Mouse (Mus musculus) neural tube, embryonic 12.5 days (tissue): Measurements from ENCODE around the gene Izumo4. TPM values are rescaled to one million over a fixed set of nuclear protein-coding genes. Genes with fewer than 3 reads are reported as not detected.

ENCODE experiments used
- ATAC-seq: fragments of 200-750 bp; cut with Nextera tagmentation; 2 replicates; pipeline ENCODE4 v1.8.0; 2017; ENCODE audit warnings: low read depth, mild to moderate bottlenecking, moderate TSS enrichment, moderate library complexity; ENCODE audit not compliant: low FRiP score
- H3K27ac ChIP-seq: fragments of 300-500 bp; sonication (generic); 2 replicates; pipeline ENCODE4 v1.5.1; 2016
- H3K27me3 ChIP-seq: fragments of 300-500 bp; sonication (generic); replicated peaks from 2 replicates; pipeline ENCODE4 v1.6.1; 2016; ENCODE audit warnings: mild to moderate bottlenecking
- H3K36me3 ChIP-seq: fragments of 300-500 bp; sonication (generic); 2 replicates; pipeline ENCODE4 v1.6.1; 2016; ENCODE audit warnings: mild to moderate bottlenecking
- H3K4me1 ChIP-seq: fragments of 300-500 bp; sonication (generic); 2 replicates; pipeline ENCODE4 v1.6.1; 2016
- H3K4me2 ChIP-seq: fragments of 300-500 bp; sonication (generic); replicated peaks from 2 replicates; pipeline ENCODE4 v1.6.1; 2016; ENCODE audit warnings: mild to moderate bottlenecking
- H3K4me3 ChIP-seq: fragments of 300-500 bp; sonication (generic); 2 replicates; pipeline ENCODE4 v1.5.1; 2016
- H3K9ac ChIP-seq: fragments of 300-500 bp; sonication (generic); 2 replicates; pipeline ENCODE4 v1.6.1; 2016; ENCODE audit warnings: mild to moderate bottlenecking
- H3K9me3 ChIP-seq: fragments of 300-500 bp; sonication (generic); 2 replicates; pipeline ENCODE4 v1.6.1; 2016; ENCODE audit warnings: mild to moderate bottlenecking
- WGBS: fragments of 180-500 bp; shearing (Covaris S2); methylation state at CpG from one replicate; pipeline ENCODE4 v1.1.7; 2016; 5-methylcytosine and 5-hydroxymethylcytosine counted together
- polyA plus RNA-seq: library from polyadenylated mRNA; unstranded; fragments of >200 nt; fragmentation: Nextera tagmentation; extraction: Ambion mirVana; gene quantifications from 2 replicates; pipeline ENCODE4 v1.2.1, GENCODE M21; 2016

Izumo4 gene
- polyA plus RNA-seq, 1 experiment from 2014 or later = 29.3 TPM

GRCm38 (mm10) chr10:80680260-80680696, 21.7 kb upstream of the Izumo4 start:
- H3K27ac ChIP-seq = no peak overlapping the region
- H3K9me3 ChIP-seq = no peaks in the 10 kb centered on the region
- peaks cover 21% of the 10 kb centered on the region; the same call in 1 of the 2 replicates for H3K36me3 ChIP-seq
- no peaks in the 10 kb centered on the region for H3K27me3 ChIP-seq
- ATAC-seq = no peak
- 78% methylated on average over 2 of the region's 2 CpGs for WGBS
- H3K4me1 ChIP-seq = peaks cover 29% of the 10 kb centered on the region
- H3K9ac ChIP-seq = no peak overlapping the region
- no peak overlapping the region for H3K4me3 ChIP-seq
- H3K4me2 ChIP-seq = no peak overlapping the region

- WGBS = 93% methylated on average over 6 of the region's 6 CpGs
- Histone ChIP-seq H3K36me3 (peaks cover 38% of the 10 kb centered on the region), H3K4me3 (no peak overlapping the region), H3K9ac (no peak overlapping the region), H3K4me1 (peaks cover 26% of the 10 kb centered on the region), H3K9me3 (no peaks in the 10 kb centered on the region), H3K4me2 (no peak overlapping the region), H3K27ac (no peak overlapping the region), H3K27me3 (no peaks in the 10 kb centered on the region)
- no peak for ATAC-seq
Measured at GRCm38 (mm10) chr10:80682003-80682402, 20.0 kb upstream of the Izumo4 start.

GRCm38 (mm10) chr10:80683647-80684046, 18.3 kb upstream of the Izumo4 start:
- Histone ChIP-seq H3K36me3 (peaks cover 47% of the 10 kb centered on the region), H3K9ac (no peak overlapping the region), H3K4me2 (no peak overlapping the region), H3K9me3 (no peaks in the 10 kb centered on the region), H3K4me1 (peaks cover 9% of the 10 kb centered on the region; the same call in 1 of the 2 replicates), H3K27me3 (no peaks in the 10 kb centered on the region), H3K4me3 (no peak overlapping the region), H3K27ac (no peak overlapping the region)
- 95% methylated on average over 1 of the region's 1 CpGs for WGBS
- ATAC-seq = no peak

- peaks cover 4% of the 10 kb centered on the region; the same call in 1 of the 2 replicates for H3K4me1 ChIP-seq
- H3K27ac ChIP-seq = no peak overlapping the region
- 57% methylated on average over 6 of the region's 6 CpGs for WGBS
- H3K4me2 ChIP-seq = no peak overlapping the region
- ATAC-seq = no peak
- H3K36me3 ChIP-seq = peaks cover 51% of the 10 kb centered on the region
- no peaks in the 10 kb centered on the region for H3K27me3 ChIP-seq
- no peak overlapping the region for H3K4me3 ChIP-seq
- H3K9me3 ChIP-seq = no peaks in the 10 kb centered on the region
- H3K9ac ChIP-seq = no peak overlapping the region
Measured at GRCm38 (mm10) chr10:80684214-80684613, 17.8 kb upstream of the Izumo4 start.

- peaks cover 59% of the 10 kb centered on the region for H3K36me3 ChIP-seq
- 93% methylated on average over 4 of the region's 4 CpGs for WGBS
- ATAC-seq = no peak
Measured at GRCm38 (mm10) chr10:80684984-80685383, 17.0 kb upstream of the Izumo4 start.

GRCm38 (mm10) chr10:80686617-80687016, 15.4 kb upstream of the Izumo4 start:
- WGBS = 92% methylated on average over 3 of the region's 3 CpGs
- Histone ChIP-seq H3K9ac (no peak overlapping the region), H3K36me3 (peaks cover 71% of the 10 kb centered on the region), H3K4me3 (no peak overlapping the region), H3K4me1 (no peaks in the 10 kb centered on the region), H3K27ac (no peak overlapping the region), H3K4me2 (no peak overlapping the region), H3K27me3 (no peaks in the 10 kb centered on the region), H3K9me3 (no peaks in the 10 kb centered on the region)
- no peak for ATAC-seq

More at GRCm38 (mm10) chr10:80684984-80685383, 17.0 kb upstream of the Izumo4 start:
- Histone ChIP-seq H3K4me2 (no peak overlapping the region), H3K9me3 (no peaks in the 10 kb centered on the region), H3K9ac (no peak overlapping the region), H3K27me3 (no peaks in the 10 kb centered on the region), H3K4me1 (no peaks in the 10 kb centered on the region), H3K4me3 (no peak overlapping the region), H3K27ac (no peak overlapping the region)

- no peak overlapping the region for H3K27ac ChIP-seq
- WGBS = 52% methylated on average over 5 of the region's 5 CpGs
- no peak overlapping the region for H3K4me3 ChIP-seq
- H3K4me1 ChIP-seq = no peaks in the 10 kb centered on the region
- H3K36me3 ChIP-seq = peaks cover 70% of the 10 kb centered on the region
- no peak overlapping the region for H3K4me2 ChIP-seq
- H3K9ac ChIP-seq = no peak overlapping the region
- ATAC-seq = no peak
- H3K9me3 ChIP-seq = no peaks in the 10 kb centered on the region
- no peaks in the 10 kb centered on the region for H3K27me3 ChIP-seq
Measured at GRCm38 (mm10) chr10:80687850-80688249, 14.1 kb upstream of the Izumo4 start.

GRCm38 (mm10) chr10:80692249-80693165, 9.5 kb upstream of the Izumo4 start:
- Histone ChIP-seq H3K4me1 (no peaks in the 10 kb centered on the region), H3K9me3 (no peaks in the 10 kb centered on the region), H3K9ac (no peak overlapping the region), H3K36me3 (peaks cover 42% of the 10 kb centered on the region), H3K27me3 (no peaks in the 10 kb centered on the region), H3K4me3 (no peak overlapping the region), H3K4me2 (no peak overlapping the region), H3K27ac (no peak overlapping the region)
- WGBS = 85% methylated on average over 14 of the region's 14 CpGs
- ATAC-seq = no peak

GRCm38 (mm10) chr10:80693401-80694045, 8.5 kb upstream of the Izumo4 start:
- no peak for ATAC-seq
- peaks cover 39% of the 10 kb centered on the region for H3K36me3 ChIP-seq
- 0 out of 2 replicates have a peak overlapping the region, but pooled peaks have one; percentile 6 for H3K9ac ChIP-seq
- WGBS = 94% methylated on average over 12 of the region's 12 CpGs
- no peak overlapping the region for H3K27ac ChIP-seq
- no peak overlapping the region for H3K4me3 ChIP-seq
- no peaks in the 10 kb centered on the region for H3K4me1 ChIP-seq
- no peak overlapping the region for H3K4me2 ChIP-seq
- no peaks in the 10 kb centered on the region for H3K9me3 ChIP-seq
- no peaks in the 10 kb centered on the region for H3K27me3 ChIP-seq

GRCm38 (mm10) chr10:80694159-80694938, 7.6 kb upstream of the Izumo4 start:
- H3K4me2 ChIP-seq = no peak overlapping the region
- no peaks in the 10 kb centered on the region for H3K4me1 ChIP-seq
- no peak for ATAC-seq
- WGBS = 90% methylated on average over 13 of the region's 13 CpGs
- no peak overlapping the region for H3K27ac ChIP-seq
- no peaks in the 10 kb centered on the region for H3K27me3 ChIP-seq
- H3K9ac ChIP-seq = no peak overlapping the region
- no peaks in the 10 kb centered on the region for H3K9me3 ChIP-seq
- H3K36me3 ChIP-seq = peaks cover 33% of the 10 kb centered on the region
- no peak overlapping the region for H3K4me3 ChIP-seq

GRCm38 (mm10) chr10:80695186-80695585, 6.8 kb upstream of the Izumo4 start:
- WGBS = 87% methylated on average over 2 of the region's 2 CpGs
- Histone ChIP-seq H3K36me3 (peaks cover 24% of the 10 kb centered on the region), H3K27ac (no peak overlapping the region)

More at GRCm38 (mm10) chr10:80695186-80695585, 6.8 kb upstream of the Izumo4 start:
- H3K9ac ChIP-seq = no peak overlapping the region
- H3K4me1 ChIP-seq = 0 out of 2 replicates have a peak, but pooled peaks cover 5% of the 10 kb centered on the region
- ATAC-seq = no peak
- H3K4me3 ChIP-seq = no peak overlapping the region
- no peak overlapping the region for H3K4me2 ChIP-seq
- no peaks in the 10 kb centered on the region for H3K27me3 ChIP-seq
- H3K9me3 ChIP-seq = no peaks in the 10 kb centered on the region
